Mouse (Mus musculus): Measurements from ENCODE around the gene D630023F18Rik. TPM values are rescaled to one million over a fixed set of nuclear protein-coding genes. Genes with fewer than 3 reads are reported as not detected.

D630023F18Rik gene
- polyA plus RNA-seq, 1 experiment from 2014 or later: not detected

DNA sequence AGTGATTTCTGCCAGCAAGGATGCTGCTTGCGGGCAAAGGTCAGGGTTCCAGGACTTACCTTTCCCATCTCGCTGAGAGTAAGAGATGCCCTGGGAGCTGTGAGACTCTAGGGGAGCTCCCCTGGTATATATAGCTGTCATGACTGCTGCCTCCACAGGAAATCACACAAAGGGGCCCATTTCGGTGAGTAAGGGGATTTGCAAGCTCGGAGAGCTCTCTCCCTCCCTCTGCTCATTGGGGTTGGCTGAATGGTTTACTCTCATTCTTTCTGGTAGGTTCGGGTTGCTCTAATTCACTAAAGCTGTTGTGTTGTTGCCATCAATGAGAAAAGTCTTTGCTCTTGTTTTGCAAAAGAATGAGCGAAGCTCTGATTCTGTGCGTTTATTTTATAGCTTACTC lies 40.8 kb downstream of the D630023F18Rik start, which contains the start of gene Crygb:
Gene Crygb (minus strand): TSS at position 101 of the 400 bp plus-strand sequence.
- TF ChIP-seq EP300 (IDR thresholded peaks at IDR 0.05): no peak
- no peak for TF ChIP-seq CTCF (IDR thresholded peaks at IDR 0.05)
- 40% methylated on average over 7 of the region's 7 CpGs for WGBS
- no peaks in the 10 kb centered on the region for H3K4me1 ChIP-seq (ENCODE audit: insufficient read depth, low read depth, low read length)
- no peak within 1 kb of the TSS for H3K4me2 ChIP-seq (replicated peaks; ENCODE audit: low read depth, low read length)
- H3K9ac ChIP-seq (replicated peaks; ENCODE audit: low read depth): no peak within 1 kb of the TSS
- ATAC-seq (no peak), DNase-seq (ENCODE audit: low spot score) (no peak)
- H3K27me3 ChIP-seq (replicated peaks; ENCODE audit: insufficient read depth, low read length): no peaks in the 10 kb centered on the region
- no peak within 1 kb of the TSS for H3K27ac ChIP-seq (ENCODE audit: low read length)
- no peak within 1 kb of the TSS for H3K4me3 ChIP-seq (ENCODE audit: low read depth, low read length)
- no peaks in the 10 kb centered on the region for H3K9me3 ChIP-seq (ENCODE audit: low read length)
- no peaks in the 10 kb centered on the region for H3K36me3 ChIP-seq (ENCODE audit: insufficient read depth, low read length)

DNA sequence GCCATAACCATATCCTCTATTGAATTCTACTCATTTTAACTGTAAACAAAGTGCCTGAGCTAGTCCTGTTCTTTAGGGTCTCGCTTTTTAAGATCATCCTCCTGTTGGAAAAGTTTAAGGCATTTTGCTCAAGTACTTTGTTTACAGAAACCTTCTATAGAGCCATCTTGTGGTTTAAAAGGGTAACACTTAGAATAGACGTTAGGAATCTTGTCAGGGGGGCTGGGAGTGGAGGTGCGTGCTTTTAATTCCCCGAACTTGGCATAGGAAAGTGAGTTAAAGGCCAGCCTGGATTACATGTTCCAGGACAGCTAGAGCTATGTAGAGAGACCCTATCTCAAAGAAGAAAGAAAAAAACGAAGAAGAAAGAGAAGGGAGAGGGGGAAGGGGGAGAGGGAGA lies 47.4 kb downstream of the D630023F18Rik start:
- Histone ChIP-seq H3K36me3 (ENCODE audit: insufficient read depth, low read length) (no peaks in the 10 kb centered on the region), H3K9me3 (ENCODE audit: low read length) (no peaks in the 10 kb centered on the region), H3K4me2 (replicated peaks; ENCODE audit: low read depth, low read length) (no peak overlapping the region), H3K4me3 (ENCODE audit: low read depth, low read length) (no peak overlapping the region), H3K27me3 (replicated peaks; ENCODE audit: insufficient read depth, low read length) (no peaks in the 10 kb centered on the region), H3K4me1 (ENCODE audit: insufficient read depth, low read depth, low read length) (no peaks in the 10 kb centered on the region), H3K27ac (ENCODE audit: low read length) (no peak overlapping the region), H3K9ac (replicated peaks; ENCODE audit: low read depth) (no peak overlapping the region)
- no peak for TF ChIP-seq EP300 (IDR thresholded peaks at IDR 0.05)
- peak; percentile 42 for TF ChIP-seq CTCF (IDR thresholded peaks at IDR 0.05)
- DNase-seq (ENCODE audit: low spot score) (peak; percentile 9), ATAC-seq (no peak)
- 13% methylated on average over 5 of the region's 5 CpGs for WGBS

DNA sequence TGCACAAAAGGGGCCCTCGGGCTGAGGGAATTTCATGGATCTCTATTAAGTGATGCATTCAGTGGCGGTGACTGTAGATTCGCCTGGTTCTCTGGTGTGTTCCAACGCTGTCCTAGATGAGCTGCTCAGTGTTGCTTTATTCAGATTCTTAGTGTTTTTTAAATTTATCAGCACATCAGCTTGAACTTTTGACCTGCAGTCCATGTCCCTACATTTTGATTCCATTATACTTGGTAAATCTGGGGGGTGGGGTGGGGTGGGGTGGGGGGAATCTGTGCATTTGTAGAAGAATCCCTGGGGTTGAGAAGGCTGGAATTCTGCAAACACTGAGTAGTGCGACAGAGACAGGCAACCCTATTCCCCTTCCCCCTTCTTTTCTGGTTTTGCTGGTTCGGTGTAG lies 49.4 kb downstream of the D630023F18Rik start, which contains the start of gene Crygc:
Gene Crygc (minus strand): TSS at position 101 of the 400 bp plus-strand sequence.
- Histone ChIP-seq H3K4me3 (ENCODE audit: low read depth, low read length) (no peak within 1 kb of the TSS), H3K27me3 (replicated peaks; ENCODE audit: insufficient read depth, low read length) (no peaks in the 10 kb centered on the region), H3K4me1 (ENCODE audit: insufficient read depth, low read depth, low read length) (no peaks in the 10 kb centered on the region), H3K4me2 (replicated peaks; ENCODE audit: low read depth, low read length) (no peak within 1 kb of the TSS), H3K9me3 (ENCODE audit: low read length) (no peaks in the 10 kb centered on the region), H3K36me3 (ENCODE audit: insufficient read depth, low read length) (no peaks in the 10 kb centered on the region), H3K9ac (replicated peaks; ENCODE audit: low read depth) (no peak within 1 kb of the TSS), H3K27ac (ENCODE audit: low read length) (no peak within 1 kb of the TSS)
- no peak for ATAC-seq
- TF ChIP-seq CTCF (IDR thresholded peaks at IDR 0.05) (no peak), EP300 (IDR thresholded peaks at IDR 0.05) (no peak)
- no peak for DNase-seq (ENCODE audit: low spot score)
- whole genome bisulfite sequencing: 54% methylated on average over 6 of the region's 6 CpGs

DNA sequence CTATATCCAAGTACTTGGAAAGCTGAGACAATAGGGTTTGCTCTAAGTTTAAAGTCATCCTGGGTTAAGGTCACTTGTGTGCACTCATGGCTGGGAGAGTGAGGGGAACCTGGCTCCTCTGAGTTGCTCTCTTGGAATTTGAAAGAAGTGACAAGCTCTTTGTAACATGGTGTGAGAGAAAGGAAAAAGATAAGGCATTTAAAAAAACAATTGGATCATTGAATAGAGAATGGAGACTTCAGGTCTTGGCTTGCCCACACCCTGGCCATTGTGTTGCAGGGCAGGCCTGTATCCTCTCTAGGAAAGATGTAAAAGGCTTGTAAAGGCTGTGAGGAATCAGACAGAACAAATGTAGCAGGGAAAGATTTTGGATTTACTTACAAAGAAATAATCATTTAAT lies 55.2 kb downstream of the D630023F18Rik start:
- Histone ChIP-seq H3K36me3 (ENCODE audit: insufficient read depth, low read length) (no peaks in the 10 kb centered on the region), H3K9ac (replicated peaks; ENCODE audit: low read depth) (no peak overlapping the region), H3K9me3 (ENCODE audit: low read length) (no peaks in the 10 kb centered on the region), H3K4me2 (replicated peaks; ENCODE audit: low read depth, low read length) (no peak overlapping the region), H3K4me3 (ENCODE audit: low read depth, low read length) (no peak overlapping the region), H3K27ac (ENCODE audit: low read length) (no peak overlapping the region), H3K4me1 (ENCODE audit: insufficient read depth, low read depth, low read length) (no peaks in the 10 kb centered on the region), H3K27me3 (replicated peaks; ENCODE audit: insufficient read depth, low read length) (no peaks in the 10 kb centered on the region)
- TF ChIP-seq CTCF (IDR thresholded peaks at IDR 0.05): no peak
- no peak for TF ChIP-seq EP300 (IDR thresholded peaks at IDR 0.05)
- no peak for ATAC-seq
- no peak for DNase-seq (ENCODE audit: low spot score)

DNA sequence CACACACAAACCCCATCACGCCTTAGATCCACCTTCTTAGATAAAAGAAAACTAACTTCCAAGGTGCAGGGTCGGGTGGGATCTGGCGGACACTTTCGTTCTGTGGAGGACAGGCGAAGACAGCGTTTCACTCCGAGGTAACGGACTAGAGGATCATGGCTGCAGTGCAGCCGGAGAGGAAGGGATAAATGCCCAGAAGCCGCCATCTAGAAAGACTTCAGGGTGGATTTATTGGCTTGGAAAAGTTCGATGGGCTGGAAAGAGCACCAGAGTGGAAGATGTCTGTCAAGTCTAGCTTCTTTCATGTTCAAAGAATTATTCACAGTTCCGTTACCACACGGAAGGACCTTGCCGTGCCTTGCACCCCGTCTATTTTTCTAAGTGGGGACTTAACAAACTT lies 58.8 kb downstream of the D630023F18Rik start:
- H3K4me2 ChIP-seq (replicated peaks; ENCODE audit: low read depth, low read length): no peak overlapping the region
- H3K27ac ChIP-seq (ENCODE audit: low read length): no peak overlapping the region
- no peak overlapping the region for H3K9ac ChIP-seq (replicated peaks; ENCODE audit: low read depth)
- no peak for ATAC-seq
- H3K4me3 ChIP-seq (ENCODE audit: low read depth, low read length): no peak overlapping the region
- H3K27me3 ChIP-seq (replicated peaks; ENCODE audit: insufficient read depth, low read length): no peaks in the 10 kb centered on the region
- DNase-seq (ENCODE audit: low spot score): no peak
- no peaks in the 10 kb centered on the region for H3K4me1 ChIP-seq (ENCODE audit: insufficient read depth, low read depth, low read length)
- TF ChIP-seq EP300 (IDR thresholded peaks at IDR 0.05) (no peak), CTCF (IDR thresholded peaks at IDR 0.05) (no peak)
- H3K9me3 ChIP-seq (ENCODE audit: low read length): no peaks in the 10 kb centered on the region
- no peaks in the 10 kb centered on the region for H3K36me3 ChIP-seq (ENCODE audit: insufficient read depth, low read length)
- WGBS: 81% methylated on average over 15 of the region's 15 CpGs

DNA sequence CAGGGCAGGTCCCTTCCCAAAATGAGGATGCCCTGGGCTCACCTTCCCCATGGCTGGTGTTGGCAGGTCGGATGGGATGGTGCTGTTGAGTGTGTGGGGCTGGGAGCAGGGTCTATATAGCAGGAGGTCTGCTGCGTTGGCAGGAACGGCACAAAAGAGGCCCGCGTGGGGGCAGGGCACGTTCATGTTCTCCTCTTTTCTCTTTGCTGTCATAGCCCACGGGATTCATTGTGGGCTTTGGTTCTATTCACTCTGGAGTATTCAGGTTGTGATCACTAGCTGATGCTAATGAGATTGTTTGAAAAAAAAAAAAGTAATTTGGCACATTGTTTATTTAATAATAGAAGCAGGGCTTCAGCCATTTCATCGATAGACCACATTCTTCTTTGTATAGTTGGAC lies 59.7 kb downstream of the D630023F18Rik start, which contains the start of gene Crygd:
Gene Crygd (minus strand): TSS at position 101 of the 400 bp plus-strand sequence.
- no peak for DNase-seq (ENCODE audit: low spot score)
- WGBS: 85% methylated on average over 8 of the region's 8 CpGs
- no peak within 1 kb of the TSS for H3K9ac ChIP-seq (replicated peaks; ENCODE audit: low read depth)
- no peaks in the 10 kb centered on the region for H3K27me3 ChIP-seq (replicated peaks; ENCODE audit: insufficient read depth, low read length)
- ATAC-seq: no peak
- H3K4me1 ChIP-seq (ENCODE audit: insufficient read depth, low read depth, low read length): no peaks in the 10 kb centered on the region
- no peak within 1 kb of the TSS for H3K4me3 ChIP-seq (ENCODE audit: low read depth, low read length)
- H3K36me3 ChIP-seq (ENCODE audit: insufficient read depth, low read length): no peaks in the 10 kb centered on the region
- H3K4me2 ChIP-seq (replicated peaks; ENCODE audit: low read depth, low read length): no peak within 1 kb of the TSS
- TF ChIP-seq CTCF (IDR thresholded peaks at IDR 0.05) (no peak), EP300 (IDR thresholded peaks at IDR 0.05) (no peak)
- H3K9me3 ChIP-seq (ENCODE audit: low read length): no peaks in the 10 kb centered on the region
- H3K27ac ChIP-seq (ENCODE audit: low read length): no peak within 1 kb of the TSS

Other genes with a start within 250 kb of the D630023F18Rik start
- 4.7 and 5.8 TPM in 2 replicates for gene Plekhm3, start 166.4 kb downstream of the D630023F18Rik start, polyA plus RNA-seq (2015; fragmentation: Nextera tagmentation; extraction: Ambion mirVana)
- gene Akr1cl, start 90.5 kb downstream of the D630023F18Rik start, polyA plus RNA-seq (2015; fragmentation: Nextera tagmentation; extraction: Ambion mirVana): not detected in 2 replicates
- gene Cryge, start 72.1 kb downstream of the D630023F18Rik start, polyA plus RNA-seq (2015; fragmentation: Nextera tagmentation; extraction: Ambion mirVana): not detected in 2 replicates
- not detected in 2 replicates for gene Crygd, start 59.8 kb downstream of the D630023F18Rik start, polyA plus RNA-seq (2015; fragmentation: Nextera tagmentation; extraction: Ambion mirVana)
- not detected in 2 replicates for gene Crygc, start 49.5 kb downstream of the D630023F18Rik start, polyA plus RNA-seq (2015; fragmentation: Nextera tagmentation; extraction: Ambion mirVana)
- not detected in 2 replicates for gene Crygb, start 40.9 kb downstream of the D630023F18Rik start, polyA plus RNA-seq (2015; fragmentation: Nextera tagmentation; extraction: Ambion mirVana)
- not detected in 2 replicates for gene Cryga, start 19.8 kb downstream of the D630023F18Rik start, polyA plus RNA-seq (2015; fragmentation: Nextera tagmentation; extraction: Ambion mirVana)
- not detected in 2 replicates for gene Gm28845, start 3.7 kb downstream of the D630023F18Rik start, polyA plus RNA-seq (2015; fragmentation: Nextera tagmentation; extraction: Ambion mirVana)
- 141 and 143 TPM in 2 replicates for gene Idh1, start 63.3 kb upstream of the D630023F18Rik start, polyA plus RNA-seq (2015; fragmentation: Nextera tagmentation; extraction: Ambion mirVana)
- 6.4 and 6.9 TPM in 2 replicates for gene Pikfyve, start 63.5 kb upstream of the D630023F18Rik start, polyA plus RNA-seq (2015; fragmentation: Nextera tagmentation; extraction: Ambion mirVana)
- not detected in 2 replicates for gene Pth2r, start 158.8 kb upstream of the D630023F18Rik start, polyA plus RNA-seq (2015; fragmentation: Nextera tagmentation; extraction: Ambion mirVana)